ENCODE assay signal across 8 mouse cellular contexts in genomic region chr13:49147007-49147857, GRCm38 (mm10). TPM values are rescaled to one million over a fixed set of nuclear protein-coding genes. Genes with fewer than 3 reads are reported as not detected.
A peak's percentile ranks its signal among the peaks of the same experiment; 100 is the strongest.
DNase-seq lines count a peak whose midpoint lies in the region; ATAC-seq and TF ChIP-seq lines count a peak whose summit lies in the region.

No protein-coding gene starts in this region.

- ATAC-seq in intestine, postnatal 0 days, result peak; percentile 72
- peak; percentile 18; the same call in 1 of the 2 replicates for ATAC-seq in liver, embryonic 12.5 days
- no peak for ATAC-seq in activated CD4-positive, CD25-positive, alpha-beta regulatory T cell, adult 4 months

- under 1% methylated on average over 83 of the region's 98 CpGs for WGBS in intestine, postnatal 0 days
- WGBS in liver, embryonic 12.5 days (ENCODE audit: insufficient replicate concordance), result under 1% methylated on average over 97 of the region's 98 CpGs

- H3K27ac ChIP-seq in intestine, postnatal 0 days (ENCODE audit: low read depth, low read length), result no peak overlapping the region; the same call in 1 of the 2 replicates
- H3K27ac ChIP-seq in liver, embryonic 12.5 days, result no peak overlapping the region

- peak overlapping the region; percentile 100 for H3K4me2 ChIP-seq in intestine, postnatal 0 days (replicated peaks; ENCODE audit: low read depth)
- H3K4me2 ChIP-seq in liver, embryonic 12.5 days, result peak overlapping the region; percentile 83

- H3K9ac ChIP-seq in intestine, postnatal 0 days (ENCODE audit: low read depth, low read length), result peak overlapping the region; percentile 71
- H3K9ac ChIP-seq in liver, embryonic 12.5 days, result peak overlapping the region; percentile 35; the same call in 1 of the 2 replicates

- TF ChIP-seq CTCF in intestine, postnatal 0 days (IDR thresholded peaks at IDR 0.05; ENCODE audit: low read depth), result peak; percentile 44

- H3K9me3 ChIP-seq in intestine, postnatal 0 days (ENCODE audit: control insufficient read depth), result no peaks in the 10 kb centered on the region
- H3K9me3 ChIP-seq in liver, embryonic 12.5 days (replicated peaks), result no peaks in the 10 kb centered on the region

- peaks cover 8% of the 10 kb centered on the region; the same call in 1 of the 2 replicates for H3K4me1 ChIP-seq in intestine, postnatal 0 days (replicated peaks; ENCODE audit: control insufficient read depth, insufficient read depth, low read length)
- peaks cover 18% of the 10 kb centered on the region; the same call in 1 of the 2 replicates for H3K4me1 ChIP-seq in liver, embryonic 12.5 days

- no peaks in the 10 kb centered on the region for H3K36me3 ChIP-seq in intestine, postnatal 0 days (ENCODE audit: control insufficient read depth, insufficient read depth)
- no peaks in the 10 kb centered on the region for H3K36me3 ChIP-seq in liver, embryonic 12.5 days

- H3K27me3 ChIP-seq in intestine, postnatal 0 days (replicated peaks; ENCODE audit: control insufficient read depth, insufficient read depth, low read length), result no peaks in the 10 kb centered on the region
- H3K27me3 ChIP-seq in liver, embryonic 12.5 days (replicated peaks), result peaks cover 91% of the 10 kb centered on the region

- DNase-seq in urinary bladder, postnatal 25 days (ENCODE audit: low spot score), result peak; percentile 13
- DNase-seq in urinary bladder, postnatal 36 days (ENCODE audit: low spot score in 2 of 2), result no peak
- peak; percentile 68 to 71 for DNase-seq in cerebellum, postnatal 14 days
- DNase-seq in gastrocnemius, postnatal 10 days, result peak; percentile 42
- DNase-seq in right cerebral cortex, adult 2 months (ENCODE audit: low spot score in 2 of 2), result peak; percentile 60 to 64

- peak overlapping the region; percentile 77 for H3K4me3 ChIP-seq in intestine, postnatal 0 days (ENCODE audit: low read depth, low read length)
- peak overlapping the region; percentile 57 for H3K4me3 ChIP-seq in liver, embryonic 12.5 days

RNA-seq across cellular contexts. Expression of gene Wnk2, which starts 0.6 kb away (rescaled TPM):
- 10 to 100 TPM; 55.7 to 60.7 TPM for total RNA-seq in gastrocnemius, postnatal 10 days (2021)
- 1.7 and 2.3 TPM in 2 replicates for polyA plus RNA-seq in intestine, postnatal 0 days (2015; fragmentation: Nextera tagmentation; extraction: Ambion mirVana)
- polyA plus RNA-seq in liver, embryonic 12.5 days (2016; fragmentation: Nextera tagmentation; extraction: Ambion mirVana), result 0.11 and 0.14 TPM in 2 replicates
- not detected for polyA plus RNA-seq in activated CD4-positive, CD25-positive, alpha-beta regulatory T cell, adult 4 months (2017; shearing (Covaris generic))

RNA-seq across cellular contexts. Expression of gene Ninj1, which starts 40.1 kb away (rescaled TPM):
- 10 to 100 TPM; 15.0 to 16.2 TPM for total RNA-seq in gastrocnemius, postnatal 10 days (2021)
- 108 and 111 TPM in 2 replicates for polyA plus RNA-seq in intestine, postnatal 0 days (2015; fragmentation: Nextera tagmentation; extraction: Ambion mirVana)
- polyA plus RNA-seq in liver, embryonic 12.5 days (2016; fragmentation: Nextera tagmentation; extraction: Ambion mirVana), result 41.5 and 42.6 TPM in 2 replicates
- polyA plus RNA-seq in activated CD4-positive, CD25-positive, alpha-beta regulatory T cell, adult 4 months (2017; shearing (Covaris generic)), result 10 to 100 TPM; 30.1 to 36.9 TPM

Comparison
In these comparisons a context has a peak if more than half of its experiments do, and no peak if none do; other contexts are left out.
1. DNase-seq: peak in urinary bladder, postnatal 25 days (single experiment), cerebellum, postnatal 14 days (2 of 2), gastrocnemius, postnatal 10 days (single experiment) and right cerebral cortex, adult 2 months (2 of 2); none in urinary bladder, postnatal 36 days (0 of 2).